Mouse (Mus musculus): ENCODE measurements around the gene Gm6034. TPM values are rescaled to one million over a fixed set of nuclear protein-coding genes. Genes with fewer than 3 reads are reported as not detected.
"Not testable (repeated sequence)": the region's sequence is repeated elsewhere in the genome, so short reads cannot be mapped to it uniquely, and the experiment has no call there.

Gene Gm6034
- not detected for total RNA-seq (2022)

DNA sequence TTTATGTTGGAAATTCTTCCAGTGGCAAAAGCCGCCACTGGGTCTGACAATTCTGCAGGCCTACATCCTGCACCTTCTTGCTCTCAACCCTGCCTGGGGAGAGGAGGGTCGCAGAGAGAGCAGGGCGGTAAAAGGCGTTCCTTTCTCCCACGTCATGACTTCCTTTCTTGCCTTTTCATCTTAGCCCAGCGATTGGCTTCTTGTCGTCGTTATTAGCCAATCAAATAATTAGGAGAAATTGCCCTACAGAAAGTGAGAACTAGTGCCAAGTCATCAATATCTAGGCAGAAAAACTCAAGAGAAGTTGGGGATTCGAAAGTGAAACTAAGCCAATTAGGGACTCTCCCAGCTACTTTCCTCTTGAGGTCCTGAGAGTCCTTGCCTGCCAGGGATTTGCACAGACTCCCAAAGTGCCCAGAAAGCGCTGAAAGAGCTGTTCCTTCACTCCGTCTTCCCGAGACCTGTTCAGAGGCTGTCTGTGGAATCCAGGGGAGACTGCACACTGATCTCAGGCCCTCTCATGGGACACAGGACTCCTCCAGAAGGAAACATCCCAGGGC lies at the start of gene Gm6034, which contains the start of gene H2-T22:
Gene Gm6034, plus strand, starts transcription at position 352 of the 560 bp plus-strand sequence.
Gene H2-T22, minus strand, starts transcription at position 138 of the 560 bp plus-strand sequence.
- DNase-seq (ENCODE audit: low spot score) = peak; percentile 95

DNA sequence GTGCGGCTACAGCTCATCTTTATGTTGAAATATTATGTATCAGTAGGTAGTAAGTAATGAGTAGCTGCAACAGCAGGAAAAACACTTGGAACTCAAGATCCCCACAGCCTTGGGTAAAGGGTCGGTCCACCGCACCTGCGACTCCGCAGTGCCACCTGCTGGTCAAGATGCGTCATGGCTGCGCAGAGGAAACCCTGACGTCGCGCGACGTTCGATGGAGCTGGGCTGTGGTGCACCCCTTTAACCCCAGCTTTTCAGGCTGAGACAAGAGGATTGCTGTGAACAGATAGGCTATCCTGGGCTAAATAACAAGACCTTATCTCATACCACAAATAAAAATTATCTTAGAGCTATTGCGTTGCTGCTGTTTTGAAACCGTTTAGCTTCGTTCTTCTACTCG lies 49.1 kb upstream of the Gm6034 start:
- peak; percentile 73 for DNase-seq (ENCODE audit: low spot score)

DNA sequence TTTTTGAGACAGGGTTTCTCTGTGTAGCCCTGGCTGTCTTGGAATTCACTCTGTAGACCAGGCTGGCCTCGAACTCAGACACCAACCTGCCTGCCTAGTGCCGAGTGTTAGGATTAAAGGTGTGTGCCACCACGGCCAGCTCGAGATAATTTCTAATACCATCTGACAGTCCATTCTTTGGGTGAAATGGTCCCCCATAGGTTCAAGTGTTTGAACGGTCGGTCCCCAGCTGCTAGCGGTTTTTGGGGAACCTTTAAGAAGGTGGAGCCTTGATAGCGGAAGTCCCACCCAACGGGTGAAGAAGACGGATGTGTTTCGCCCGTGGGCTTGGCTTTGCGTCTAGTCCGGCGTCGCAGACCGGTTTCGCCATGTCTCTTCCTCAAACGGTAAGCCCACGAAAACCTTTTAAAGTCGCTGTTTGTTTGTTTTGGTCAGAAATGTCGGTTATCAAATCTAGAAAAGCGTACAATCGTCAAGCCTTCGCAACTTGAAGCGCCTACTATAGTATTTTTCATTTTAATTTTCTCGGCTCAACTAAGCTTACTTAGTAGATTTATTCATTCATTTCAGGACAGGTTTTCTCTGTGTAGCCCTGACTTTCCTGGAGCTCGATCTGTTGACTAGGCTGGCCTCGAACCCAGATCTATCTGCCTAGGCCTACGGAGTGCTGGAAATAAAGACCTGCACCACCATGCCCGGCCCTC lies 48.4 kb upstream of the Gm6034 start:
- DNase-seq (ENCODE audit: low spot score) = peak; percentile 91

DNA sequence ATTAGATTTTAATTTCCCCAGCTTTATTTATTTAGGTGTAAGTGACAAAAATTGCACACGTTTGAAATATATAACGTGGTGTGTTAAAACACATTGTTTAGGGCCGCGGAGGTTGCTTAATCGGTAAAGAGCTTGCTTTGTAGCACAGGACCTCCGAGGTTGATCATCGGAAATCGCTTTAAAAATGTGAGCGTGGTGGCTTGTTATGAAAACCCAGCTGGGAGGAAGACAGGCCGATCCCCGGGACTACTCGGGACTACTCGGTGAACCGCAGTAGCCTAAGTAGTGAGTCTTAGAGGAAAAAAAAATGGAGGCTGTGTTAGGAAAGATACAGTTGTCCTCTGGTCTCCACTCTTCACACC lies 47.9 kb upstream of the Gm6034 start:
- no peak for DNase-seq (ENCODE audit: low spot score)

DNA sequence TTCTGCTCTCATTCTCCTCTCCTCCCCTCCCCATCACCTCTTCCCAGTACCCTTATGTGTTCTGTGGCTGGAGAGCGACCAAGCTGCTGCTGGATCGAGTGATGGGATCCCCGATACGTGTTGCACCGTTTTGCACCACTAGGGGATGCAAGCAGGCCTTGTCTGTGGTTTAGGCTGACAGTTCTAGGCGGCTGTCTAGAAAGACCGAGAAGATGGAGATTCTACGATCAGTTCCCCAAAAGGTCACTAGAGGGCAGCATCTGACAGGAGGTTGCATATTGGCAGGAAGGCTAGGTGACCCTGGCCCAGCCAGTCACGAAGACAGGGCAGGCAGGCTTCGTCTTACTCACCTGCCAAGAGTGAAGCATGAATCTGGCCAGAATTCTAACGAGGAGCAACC lies 45.8 kb upstream of the Gm6034 start:
- peak; percentile 99 for DNase-seq (ENCODE audit: low spot score)

DNA sequence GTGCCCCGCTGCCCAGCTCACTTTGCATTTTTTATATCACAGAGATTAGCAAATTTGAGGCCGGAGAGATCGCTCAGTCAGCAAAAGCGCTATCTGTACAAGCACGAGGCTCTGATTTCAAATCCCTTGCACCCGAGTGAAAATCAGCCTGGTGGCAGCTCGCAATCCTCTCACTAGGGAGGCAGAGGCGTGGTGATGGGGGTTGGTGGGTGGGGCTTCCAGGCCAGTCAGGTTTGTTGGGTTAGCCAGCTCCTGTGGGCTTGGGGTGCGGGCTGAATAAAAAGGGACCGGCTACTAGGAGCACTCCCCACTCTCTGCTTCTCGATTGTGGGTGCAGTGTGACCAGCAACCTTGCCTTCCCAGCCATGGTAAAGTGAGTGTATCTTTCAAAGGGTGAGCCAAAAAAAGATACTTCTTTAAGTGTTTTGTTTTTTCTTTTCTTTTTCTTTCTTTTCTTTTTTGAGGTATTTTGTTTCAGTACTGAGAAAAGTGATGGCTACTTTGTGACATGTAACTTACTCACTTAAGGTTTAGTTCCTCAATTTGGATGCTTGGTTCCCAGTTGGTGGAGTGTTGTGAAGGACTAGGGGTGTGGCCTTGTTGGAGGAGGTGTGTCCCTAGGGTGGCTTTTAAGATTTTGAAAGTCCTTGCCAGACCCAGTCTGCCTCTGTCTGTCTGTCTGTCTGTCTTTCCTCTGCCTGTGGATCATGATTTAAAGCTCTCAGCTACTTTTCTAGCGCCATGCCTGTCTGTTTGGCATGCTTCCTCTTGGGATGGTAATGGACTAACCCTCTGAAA lies 44.8 kb upstream of the Gm6034 start:
- no peak for DNase-seq (ENCODE audit: low spot score)

DNA sequence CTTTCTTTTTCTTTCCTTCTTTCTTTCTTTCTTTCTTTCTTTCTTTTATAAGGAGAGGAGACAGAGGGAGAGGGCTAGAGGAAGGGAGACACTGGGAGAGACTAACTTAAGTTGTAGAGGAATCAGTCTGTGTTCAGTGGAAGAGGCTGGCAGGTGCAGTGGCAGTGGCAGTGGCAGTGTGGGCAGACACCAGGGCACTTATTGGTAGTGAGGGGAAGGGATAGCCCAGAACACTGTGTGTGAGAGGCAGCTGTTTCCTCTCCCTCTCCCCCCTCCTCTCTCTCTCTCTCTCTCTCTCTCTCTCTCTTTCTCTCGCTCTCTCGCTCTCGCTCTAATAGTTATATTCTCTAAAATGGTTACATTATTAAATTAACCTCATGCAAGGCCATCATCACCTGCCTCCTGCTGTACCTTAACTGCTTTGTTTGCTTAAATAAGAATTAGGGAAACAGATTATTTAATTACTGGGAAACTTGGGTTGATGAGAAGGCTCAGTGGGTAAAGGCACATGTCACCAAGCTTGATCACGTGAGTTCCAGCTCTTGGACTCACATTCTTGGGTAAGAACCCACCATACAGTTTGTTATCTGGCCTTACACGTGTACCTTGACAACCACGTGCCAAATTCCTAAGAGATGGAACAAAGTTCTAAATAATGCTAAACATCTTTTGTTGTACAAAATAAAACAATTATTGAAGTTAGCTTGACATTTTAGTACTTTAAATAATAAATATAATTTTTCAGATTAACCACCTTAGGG lies 44.0 kb upstream of the Gm6034 start:
- no peak for DNase-seq (ENCODE audit: low spot score)

DNA sequence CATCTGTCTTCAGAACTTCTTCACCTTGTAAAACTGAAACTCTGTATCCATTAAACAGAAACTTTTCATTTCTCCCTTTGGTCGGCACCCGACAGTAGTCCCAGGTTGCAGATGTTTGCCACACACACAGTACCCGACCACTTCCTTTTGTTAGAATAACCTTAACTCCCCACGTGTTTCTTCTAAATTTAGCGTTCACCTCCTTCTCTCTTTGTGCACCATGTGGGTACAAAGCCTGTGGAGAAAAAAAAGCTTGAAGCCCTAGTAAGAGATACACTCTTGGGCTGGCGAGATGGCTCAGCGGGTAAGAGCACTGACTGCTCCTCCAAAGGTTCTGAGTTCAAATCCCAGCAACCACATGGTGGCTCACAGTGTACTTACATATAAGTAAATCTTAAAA lies 43.4 kb upstream of the Gm6034 start:
- DNase-seq (ENCODE audit: low spot score) = no peak

DNA sequence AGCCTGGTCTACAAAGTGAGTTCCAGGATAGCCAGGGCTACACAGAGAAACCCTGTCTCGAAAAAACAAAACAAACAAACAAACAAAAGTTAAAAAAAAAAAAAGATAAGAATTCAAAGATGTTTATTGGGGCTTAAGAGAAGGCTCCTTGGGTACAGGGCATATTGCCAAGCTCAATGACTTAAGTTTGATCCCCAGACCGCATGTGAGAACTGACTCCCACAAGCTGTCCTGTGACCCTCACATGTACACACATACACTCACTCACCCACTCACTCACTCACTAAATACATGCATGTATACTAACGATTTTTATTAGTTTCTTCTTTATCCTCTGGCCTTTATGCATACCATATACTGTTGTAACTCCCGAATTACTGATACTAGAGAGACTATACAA lies 42.4 kb upstream of the Gm6034 start:
- DNase-seq (ENCODE audit: low spot score) = no peak

DNA sequence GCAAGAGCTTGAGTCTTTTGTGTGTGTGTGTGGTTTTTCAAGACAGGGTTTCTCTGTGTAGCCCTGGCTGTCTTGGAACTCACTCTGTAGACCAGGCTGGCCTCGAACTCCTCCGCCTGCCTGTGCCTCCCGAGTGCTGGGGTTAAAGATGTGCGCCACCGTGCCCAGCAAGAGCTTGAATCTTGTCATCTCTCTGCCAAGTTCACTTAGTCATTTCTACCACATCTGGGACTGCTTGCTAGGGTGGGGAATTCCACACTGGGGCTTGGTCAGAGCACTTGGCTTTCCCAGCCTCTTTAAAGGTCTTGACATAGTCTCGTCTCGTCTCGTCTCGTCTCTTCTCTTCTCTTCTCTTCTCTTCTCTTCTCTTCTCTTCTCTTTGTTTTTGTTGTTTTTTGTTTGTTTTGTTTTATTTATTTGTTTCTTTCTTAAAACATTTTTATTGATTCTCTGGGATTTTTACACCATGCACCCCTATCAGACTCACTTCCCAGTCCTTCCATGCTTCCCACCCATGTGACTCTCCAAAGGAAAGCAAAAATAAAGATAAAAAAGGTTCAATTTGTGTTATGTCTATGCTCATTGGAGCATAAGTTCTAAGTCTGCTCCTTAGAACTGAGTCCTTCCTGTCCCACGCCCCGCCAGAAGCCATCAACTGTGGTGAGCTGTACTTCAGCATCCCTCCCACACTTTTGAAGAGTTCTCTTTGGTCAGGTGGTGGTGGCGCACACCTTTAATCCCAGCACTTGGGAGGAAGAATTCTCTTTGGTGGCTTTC lies 41.5 kb upstream of the Gm6034 start:
- DNase-seq (ENCODE audit: low spot score) = no peak

DNA sequence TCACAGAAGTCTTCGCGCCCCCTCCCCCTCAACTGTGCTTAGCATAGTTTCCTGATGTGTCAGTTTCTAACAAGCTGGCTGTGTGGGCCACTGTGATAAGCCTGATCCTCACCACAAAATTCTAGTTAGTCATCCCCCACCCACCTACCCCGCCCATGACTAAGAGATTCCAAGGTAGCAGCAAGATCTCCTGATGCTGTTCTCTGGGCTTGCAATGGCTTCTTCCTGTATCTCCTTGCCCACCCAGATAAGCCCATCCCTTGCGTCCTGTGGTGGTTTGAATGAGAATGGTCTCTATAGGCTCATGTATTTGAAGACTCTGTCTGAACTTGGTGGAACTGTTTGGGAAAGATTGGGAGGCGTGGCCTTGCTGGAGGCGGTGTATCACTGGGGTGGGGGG lies 40.8 kb upstream of the Gm6034 start:
- no peak for DNase-seq (ENCODE audit: low spot score)

DNA sequence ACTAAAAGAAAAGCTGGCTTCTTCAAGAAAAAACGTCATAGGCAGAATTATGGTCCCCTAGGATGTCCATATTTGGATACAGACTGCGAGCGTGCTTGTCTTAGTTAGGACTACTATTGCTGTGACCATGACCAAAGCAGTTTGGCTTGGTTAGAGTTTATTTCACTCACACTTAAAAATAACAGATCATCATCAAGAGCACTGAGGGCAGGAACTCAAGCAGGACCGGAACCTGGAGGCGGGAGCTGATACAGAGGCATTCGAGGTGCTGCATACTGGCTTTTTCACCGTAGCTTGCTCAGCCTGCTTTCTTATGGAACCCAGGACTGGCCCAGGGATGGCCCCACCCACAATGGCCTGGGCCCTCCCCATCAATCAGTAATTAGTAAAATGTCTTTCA lies 39.4 kb upstream of the Gm6034 start:
- no peak for DNase-seq (ENCODE audit: low spot score)

DNA sequence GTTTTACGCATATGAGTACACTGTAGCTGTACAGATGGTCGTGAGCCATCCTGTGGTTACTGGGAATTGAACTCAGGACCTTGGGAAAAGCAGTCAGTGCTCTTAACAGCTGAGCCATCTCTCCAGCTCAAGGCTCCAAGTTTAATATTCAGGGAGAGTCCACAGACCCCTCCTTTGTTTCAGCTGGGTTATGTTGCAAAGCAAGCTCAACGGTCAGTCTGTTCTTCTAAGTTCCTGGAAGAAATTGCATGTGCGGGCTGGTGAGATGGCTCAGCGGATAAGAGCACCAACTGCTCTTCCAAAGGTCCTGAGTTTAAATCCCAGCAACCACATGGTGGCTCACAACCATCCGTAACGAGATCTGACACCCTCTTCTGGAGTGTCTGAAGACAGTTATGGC lies 38.4 kb upstream of the Gm6034 start:
- DNase-seq (ENCODE audit: low spot score) = not testable (repeated sequence)

DNA sequence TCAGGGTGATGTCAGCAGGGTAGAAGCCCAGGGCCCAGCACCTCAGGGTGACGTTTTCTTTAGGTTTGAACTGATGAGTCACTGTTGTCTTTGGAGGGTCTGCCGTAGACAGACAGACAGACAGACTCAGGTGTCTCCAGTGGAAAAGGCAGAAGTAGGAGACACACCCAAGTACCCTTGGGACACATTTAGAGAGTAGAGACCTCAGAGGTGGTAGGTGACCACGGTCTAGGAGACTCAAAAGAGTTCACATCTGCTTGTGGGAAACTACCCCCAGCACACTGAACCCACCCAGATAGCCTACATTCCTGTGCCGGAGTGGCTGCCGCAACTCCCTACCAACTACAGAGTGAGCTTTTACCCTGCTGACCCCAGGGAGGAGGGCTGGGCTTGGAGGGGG lies 27.8 kb upstream of the Gm6034 start:
- no peak for DNase-seq (ENCODE audit: low spot score)

DNA sequence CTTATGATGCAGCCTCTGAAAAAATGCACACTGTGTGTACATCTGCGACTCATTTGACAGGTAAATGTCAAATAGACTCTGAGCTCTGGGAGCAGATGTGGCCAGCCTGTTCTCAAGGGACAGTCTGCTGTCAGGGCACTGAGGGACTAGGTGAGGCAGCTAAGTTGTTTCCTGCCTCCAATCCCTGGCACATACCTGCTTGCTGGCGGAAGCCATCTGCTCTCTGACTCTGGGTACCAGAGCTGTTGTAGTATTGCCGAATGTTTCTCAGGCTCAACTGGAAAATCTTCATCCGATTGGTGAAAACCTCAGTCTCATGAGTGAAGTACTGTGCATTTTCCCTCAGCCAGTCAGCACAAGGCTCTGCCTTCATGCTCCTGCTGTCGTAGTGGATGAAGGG lies 25.7 kb upstream of the Gm6034 start:
- no peak for DNase-seq (ENCODE audit: low spot score)

DNA sequence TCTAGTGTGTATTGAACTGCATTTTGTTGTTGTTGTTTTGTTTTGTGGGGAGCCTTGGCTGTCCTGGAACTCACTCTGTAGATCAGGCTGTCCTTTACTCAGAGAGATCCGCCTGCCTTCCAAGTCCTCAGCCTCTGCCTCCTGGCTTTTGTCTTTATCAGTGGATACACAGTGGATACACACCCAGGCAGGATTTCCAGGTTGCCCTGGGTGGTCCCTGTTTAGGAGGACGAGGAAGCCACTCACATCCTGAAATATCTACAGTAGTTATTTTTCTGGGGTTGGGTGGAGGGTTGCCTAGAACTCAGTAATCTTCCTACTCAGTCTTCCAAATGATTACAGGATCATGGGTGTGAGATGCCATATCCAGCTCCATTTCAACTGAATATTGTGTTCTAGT lies 23.8 kb upstream of the Gm6034 start:
- DNase-seq (ENCODE audit: low spot score) = peak; percentile 78

DNA sequence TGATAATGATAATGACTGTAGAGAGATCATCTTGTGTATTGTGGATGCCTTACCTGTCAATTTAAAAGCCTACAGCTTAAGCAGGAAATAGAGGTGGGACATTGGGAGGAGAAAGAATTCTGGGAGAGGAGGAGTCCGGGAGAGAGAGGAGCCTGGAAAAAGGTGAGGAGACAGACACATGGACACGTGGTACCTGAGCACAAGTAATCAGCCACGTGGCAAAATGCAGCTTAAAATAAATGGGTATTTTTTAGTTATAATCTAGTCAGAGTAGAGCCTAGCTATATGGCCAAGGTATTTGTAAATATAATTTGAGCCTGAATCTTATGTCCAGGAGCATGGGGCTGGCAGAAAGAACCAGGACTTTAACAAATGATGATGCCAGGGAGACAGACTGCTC lies 23.2 kb upstream of the Gm6034 start:
- DNase-seq (ENCODE audit: low spot score) = no peak

DNA sequence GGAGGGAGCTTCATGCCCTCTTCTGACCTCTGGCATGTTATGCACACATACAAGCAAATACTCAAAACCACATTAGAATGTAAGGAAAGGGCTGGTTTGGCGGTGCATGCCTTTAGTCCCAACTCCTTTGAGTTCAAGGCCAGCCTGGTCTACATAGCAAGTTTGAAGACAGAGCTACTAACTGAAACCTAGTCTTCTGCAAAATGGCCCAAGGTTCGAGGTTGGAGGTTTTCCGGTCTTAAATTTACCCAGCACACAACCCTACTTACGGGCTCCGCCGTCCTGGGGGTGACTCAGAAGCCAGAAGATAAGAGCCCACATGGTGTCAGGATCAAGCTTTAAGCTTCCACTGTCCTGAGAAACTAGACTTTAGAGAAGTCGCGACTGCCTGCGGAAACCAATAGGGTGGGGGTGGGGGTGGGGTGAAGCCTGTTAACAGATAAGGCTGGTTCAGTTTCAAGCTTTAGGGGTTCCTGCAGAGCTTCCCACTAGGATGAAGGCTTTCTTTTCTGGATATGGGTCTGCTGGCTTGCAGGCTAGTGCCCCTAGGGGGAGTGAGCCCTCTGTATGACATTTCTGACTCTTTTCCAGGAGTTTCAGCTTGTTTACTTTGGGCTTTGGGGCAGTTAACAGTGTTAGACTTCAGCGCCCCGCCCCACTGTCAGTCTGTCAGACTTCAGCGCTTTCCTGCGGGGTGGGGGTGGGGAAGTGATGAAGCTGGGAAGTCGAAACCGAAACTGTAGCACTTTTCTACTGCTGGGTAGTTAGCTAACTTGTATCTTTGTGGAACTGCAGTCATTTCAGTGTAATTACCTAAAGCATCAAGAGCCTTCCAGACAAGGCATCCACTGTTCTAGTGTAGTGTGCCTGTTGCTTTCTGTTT lies 22.3 kb upstream of the Gm6034 start, which contains the start of gene H2-T24:
Gene H2-T24, minus strand, starts transcription at position 370 of the 883 bp plus-strand sequence.
- peak; percentile 87 for DNase-seq (ENCODE audit: low spot score)

DNA sequence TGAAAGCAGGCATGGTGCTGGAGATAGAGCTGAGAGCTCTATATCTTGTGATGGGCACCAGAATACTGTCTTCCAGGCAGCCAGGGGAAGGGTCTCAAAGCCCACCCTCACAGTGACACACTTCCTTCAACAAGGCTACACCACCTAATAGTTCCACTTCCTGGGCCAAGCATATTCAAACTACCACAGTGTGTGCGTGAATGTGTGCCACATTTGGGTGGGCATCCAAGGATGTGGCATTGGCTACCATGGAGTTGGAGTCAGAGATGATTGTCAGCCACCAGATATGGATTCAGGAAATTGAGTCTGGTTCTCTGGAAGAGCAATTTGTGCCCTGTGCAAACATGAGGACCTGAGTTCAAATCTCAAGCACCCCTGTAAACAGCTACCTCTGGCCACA lies 21.5 kb upstream of the Gm6034 start:
- no peak for DNase-seq (ENCODE audit: low spot score)

DNA sequence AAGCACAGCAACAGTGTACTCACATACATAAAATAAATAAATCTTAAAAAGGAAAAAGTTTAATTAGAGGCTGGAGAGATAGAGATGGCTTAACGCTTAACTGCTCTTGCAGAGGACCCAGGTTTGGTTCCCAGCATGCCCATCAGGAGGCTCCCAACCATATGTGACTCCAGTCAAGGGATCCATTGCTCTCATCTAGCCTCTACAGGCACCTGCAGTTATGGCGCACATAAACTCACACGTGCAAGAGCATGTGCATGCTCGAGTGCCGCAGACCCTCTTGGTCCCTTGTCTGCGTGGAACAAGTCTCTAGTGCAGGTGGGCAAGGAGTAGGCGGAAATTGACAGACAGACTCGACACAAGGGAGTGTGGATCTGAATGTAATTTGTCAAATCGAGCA lies 20.7 kb upstream of the Gm6034 start:
- no peak for DNase-seq (ENCODE audit: low spot score)

Data from heart, adult 8-10 months (tissue).